Mouse (Mus musculus): ENCODE results near the gene Map2k4. TPM values are rescaled to one million over a fixed set of nuclear protein-coding genes. Genes with fewer than 3 reads are reported as not detected.

Gene Map2k4
- polyA plus RNA-seq (2014; fragmentation: Nextera tagmentation; extraction: Ambion mirVana): 128 and 135 TPM in 2 replicates

GRCm38 (mm10) chr11:65788154-65788553 is at the start of gene Map2k4:
TSS of gene Map2k4 (minus strand) at chr11:65788297.
- ATAC-seq (ENCODE audit: low read depth): peak; percentile 100
- Histone ChIP-seq H3K9me3 (ENCODE audit: control insufficient read depth, low read length) (no peaks in the 10 kb centered on the region), H3K36me3 (ENCODE audit: control insufficient read depth, insufficient read depth, low read length) (no peaks in the 10 kb centered on the region), H3K9ac (replicated peaks; ENCODE audit: low read depth, low read length) (peak within 1 kb of the TSS; percentile 96), H3K4me2 (ENCODE audit: low read depth, low read length) (peak within 1 kb of the TSS; percentile 78), H3K27me3 (ENCODE audit: control insufficient read depth, insufficient read depth, low read length) (no peaks in the 10 kb centered on the region), H3K4me1 (ENCODE audit: control insufficient read depth, insufficient read depth, low read length) (peaks cover 15% of the 10 kb centered on the region), H3K27ac (ENCODE audit: low read depth, low read length) (peak within 1 kb of the TSS; percentile 89), H3K4me3 (ENCODE audit: low read depth, low read length) (peak within 1 kb of the TSS; percentile 79)
- under 1% methylated on average over 29 of the region's 36 CpGs for WGBS

- peaks cover 27% of the 10 kb centered on the region for H3K36me3 ChIP-seq (ENCODE audit: control insufficient read depth, insufficient read depth, low read length)
- WGBS: 88% methylated on average over 3 of the region's 3 CpGs
- no peak overlapping the region for H3K4me3 ChIP-seq (ENCODE audit: low read depth, low read length)
- ATAC-seq (ENCODE audit: low read depth): no peak
- no peaks in the 10 kb centered on the region for H3K27me3 ChIP-seq (ENCODE audit: control insufficient read depth, insufficient read depth, low read length)
- H3K27ac ChIP-seq (ENCODE audit: low read depth, low read length): no peak overlapping the region
- no peaks in the 10 kb centered on the region for H3K9me3 ChIP-seq (ENCODE audit: control insufficient read depth, low read length)
- H3K4me2 ChIP-seq (ENCODE audit: low read depth, low read length): no peak overlapping the region
- H3K9ac ChIP-seq (replicated peaks; ENCODE audit: low read depth, low read length): no peak overlapping the region
- H3K4me1 ChIP-seq (ENCODE audit: control insufficient read depth, insufficient read depth, low read length): no peaks in the 10 kb centered on the region
These were observed 36.5 kb upstream of the Map2k4 start for GRCm38 (mm10) chr11:65824556-65824955.

DNA sequence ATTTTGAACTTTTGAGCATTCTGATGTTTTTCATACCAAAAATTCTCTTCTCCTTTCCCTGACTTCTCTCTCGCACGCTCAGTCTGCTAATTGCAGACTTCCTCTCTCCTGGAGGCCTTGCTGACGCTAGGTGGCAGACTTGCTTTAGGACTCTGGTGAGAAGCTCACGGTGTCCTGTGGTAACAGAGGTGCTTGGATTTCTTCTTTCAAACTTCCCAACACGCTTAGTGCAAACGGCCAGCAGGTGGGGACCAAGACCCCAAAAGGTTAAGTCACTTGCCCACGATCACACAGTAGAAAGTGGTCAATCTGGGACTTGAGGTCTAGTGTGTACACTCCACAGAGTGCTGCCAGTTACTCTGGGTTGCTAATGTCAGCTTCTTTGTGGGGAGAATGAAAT is 32.8 kb upstream of the Map2k4 start:
- Histone ChIP-seq H3K9me3 (ENCODE audit: control insufficient read depth, low read length) (no peaks in the 10 kb centered on the region), H3K27me3 (ENCODE audit: control insufficient read depth, insufficient read depth, low read length) (no peaks in the 10 kb centered on the region), H3K4me3 (ENCODE audit: low read depth, low read length) (no peak overlapping the region), H3K4me1 (ENCODE audit: control insufficient read depth, insufficient read depth, low read length) (no peaks in the 10 kb centered on the region), H3K9ac (replicated peaks; ENCODE audit: low read depth, low read length) (no peak overlapping the region), H3K27ac (ENCODE audit: low read depth, low read length) (no peak overlapping the region), H3K4me2 (ENCODE audit: low read depth, low read length) (no peak overlapping the region), H3K36me3 (ENCODE audit: control insufficient read depth, insufficient read depth, low read length) (peaks cover 19% of the 10 kb centered on the region)
- WGBS: 10% methylated on average over 7 of the region's 7 CpGs
- peak; percentile 82 for ATAC-seq (ENCODE audit: low read depth)

GRCm38 (mm10) chr11:65820280-65820679 is 32.2 kb upstream of the Map2k4 start:
- no peaks in the 10 kb centered on the region for H3K4me1 ChIP-seq (ENCODE audit: control insufficient read depth, insufficient read depth, low read length)
- H3K4me2 ChIP-seq (ENCODE audit: low read depth, low read length): no peak overlapping the region
- peak; percentile 51 for ATAC-seq (ENCODE audit: low read depth)
- no peak overlapping the region for H3K27ac ChIP-seq (ENCODE audit: low read depth, low read length)
- H3K9ac ChIP-seq (replicated peaks; ENCODE audit: low read depth, low read length): no peak overlapping the region
- no peaks in the 10 kb centered on the region for H3K27me3 ChIP-seq (ENCODE audit: control insufficient read depth, insufficient read depth, low read length)
- H3K4me3 ChIP-seq (ENCODE audit: low read depth, low read length): no peak overlapping the region
- no peaks in the 10 kb centered on the region for H3K9me3 ChIP-seq (ENCODE audit: control insufficient read depth, low read length)
- peaks cover 25% of the 10 kb centered on the region for H3K36me3 ChIP-seq (ENCODE audit: control insufficient read depth, insufficient read depth, low read length)
- 74% methylated on average over 5 of the region's 5 CpGs for WGBS

DNA sequence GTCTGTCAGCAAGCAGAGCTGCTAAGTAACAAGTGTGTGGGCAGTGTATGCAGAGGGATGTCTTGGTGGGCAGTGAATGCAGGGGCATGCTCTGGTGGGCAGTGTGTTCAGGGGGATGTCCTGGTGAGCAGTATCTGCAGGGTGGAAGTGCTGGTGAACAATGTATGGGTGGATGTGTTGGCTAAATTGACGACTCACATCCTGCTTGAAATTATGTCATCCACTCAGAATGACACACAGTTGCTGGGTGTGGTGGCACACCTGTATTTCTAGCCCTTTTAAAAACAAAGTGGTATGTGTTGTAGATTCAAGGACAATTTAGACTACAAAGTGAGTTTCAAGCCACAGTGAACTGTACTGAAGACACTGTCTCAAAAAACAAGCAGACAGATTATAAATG is 30.1 kb upstream of the Map2k4 start:
- 87% methylated on average over 1 of the region's 1 CpGs for WGBS
- H3K4me2 ChIP-seq (ENCODE audit: low read depth, low read length): no peak overlapping the region
- H3K27me3 ChIP-seq (ENCODE audit: control insufficient read depth, insufficient read depth, low read length): no peaks in the 10 kb centered on the region
- H3K27ac ChIP-seq (ENCODE audit: low read depth, low read length): no peak overlapping the region
- H3K4me1 ChIP-seq (ENCODE audit: control insufficient read depth, insufficient read depth, low read length): no peaks in the 10 kb centered on the region
- H3K36me3 ChIP-seq (ENCODE audit: control insufficient read depth, insufficient read depth, low read length): peaks cover 23% of the 10 kb centered on the region
- no peaks in the 10 kb centered on the region for H3K9me3 ChIP-seq (ENCODE audit: control insufficient read depth, low read length)
- H3K9ac ChIP-seq (replicated peaks; ENCODE audit: low read depth, low read length): no peak overlapping the region
- ATAC-seq (ENCODE audit: low read depth): no peak
- no peak overlapping the region for H3K4me3 ChIP-seq (ENCODE audit: low read depth, low read length)

DNA sequence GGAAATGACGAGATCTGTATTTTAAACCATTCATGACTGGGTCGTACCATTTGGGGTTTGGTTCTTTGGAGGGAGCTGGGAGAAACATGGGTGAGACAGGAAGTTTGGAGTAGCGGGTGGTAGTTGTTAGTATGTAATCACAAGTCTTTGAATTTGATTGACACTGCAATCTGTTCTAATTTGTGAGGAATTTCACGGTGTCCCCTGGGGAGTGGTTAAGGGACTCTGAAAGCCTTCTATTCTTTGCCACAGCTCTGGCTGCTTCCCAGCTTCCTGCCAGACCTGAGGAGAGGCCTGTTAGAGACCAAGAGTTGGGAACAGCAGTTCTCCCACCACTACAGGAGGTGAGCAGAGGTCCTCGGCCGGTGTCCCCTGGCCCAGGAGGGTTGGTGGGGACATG is 28.1 kb upstream of the Map2k4 start:
- Histone ChIP-seq H3K4me2 (ENCODE audit: low read depth, low read length) (no peak overlapping the region), H3K27me3 (ENCODE audit: control insufficient read depth, insufficient read depth, low read length) (no peaks in the 10 kb centered on the region), H3K9me3 (ENCODE audit: control insufficient read depth, low read length) (no peaks in the 10 kb centered on the region), H3K4me3 (ENCODE audit: low read depth, low read length) (no peak overlapping the region), H3K27ac (ENCODE audit: low read depth, low read length) (no peak overlapping the region), H3K4me1 (ENCODE audit: control insufficient read depth, insufficient read depth, low read length) (0 out of 2 replicates have a peak, but pooled peaks cover 2% of the 10 kb centered on the region), H3K9ac (replicated peaks; ENCODE audit: low read depth, low read length) (no peak overlapping the region), H3K36me3 (ENCODE audit: control insufficient read depth, insufficient read depth, low read length) (peaks cover 22% of the 10 kb centered on the region)
- ATAC-seq (ENCODE audit: low read depth): no peak
- WGBS: 63% methylated on average over 6 of the region's 6 CpGs

- WGBS: 87% methylated on average over 9 of the region's 9 CpGs
- Histone ChIP-seq H3K36me3 (ENCODE audit: control insufficient read depth, insufficient read depth, low read length) (peaks cover 22% of the 10 kb centered on the region), H3K4me3 (ENCODE audit: low read depth, low read length) (no peak overlapping the region), H3K9me3 (ENCODE audit: control insufficient read depth, low read length) (no peaks in the 10 kb centered on the region), H3K27me3 (ENCODE audit: control insufficient read depth, insufficient read depth, low read length) (no peaks in the 10 kb centered on the region), H3K27ac (ENCODE audit: low read depth, low read length) (no peak overlapping the region), H3K4me1 (ENCODE audit: control insufficient read depth, insufficient read depth, low read length) (0 out of 2 replicates have a peak, but pooled peaks cover 2% of the 10 kb centered on the region), H3K9ac (replicated peaks; ENCODE audit: low read depth, low read length) (no peak overlapping the region), H3K4me2 (ENCODE audit: low read depth, low read length) (no peak overlapping the region)
- no peak for ATAC-seq (ENCODE audit: low read depth)
These were observed 26.3 kb upstream of the Map2k4 start for GRCm38 (mm10) chr11:65814381-65814780.

GRCm38 (mm10) chr11:65812088-65812487 is 24.0 kb upstream of the Map2k4 start:
- Histone ChIP-seq H3K9ac (replicated peaks; ENCODE audit: low read depth, low read length) (no peak overlapping the region), H3K27ac (ENCODE audit: low read depth, low read length) (no peak overlapping the region), H3K4me1 (ENCODE audit: control insufficient read depth, insufficient read depth, low read length) (peaks cover 8% of the 10 kb centered on the region; the same call in 1 of the 2 replicates), H3K9me3 (ENCODE audit: control insufficient read depth, low read length) (no peaks in the 10 kb centered on the region), H3K4me2 (ENCODE audit: low read depth, low read length) (no peak overlapping the region), H3K4me3 (ENCODE audit: low read depth, low read length) (no peak overlapping the region), H3K27me3 (ENCODE audit: control insufficient read depth, insufficient read depth, low read length) (no peaks in the 10 kb centered on the region), H3K36me3 (ENCODE audit: control insufficient read depth, insufficient read depth, low read length) (peaks cover 19% of the 10 kb centered on the region)
- ATAC-seq (ENCODE audit: low read depth): no peak
- 34% methylated on average over 5 of the region's 5 CpGs for WGBS

- Histone ChIP-seq H3K27ac (ENCODE audit: low read depth, low read length) (peak overlapping the region; percentile 71; the same call in 1 of the 2 replicates), H3K36me3 (ENCODE audit: control insufficient read depth, insufficient read depth, low read length) (no peaks in the 10 kb centered on the region), H3K4me2 (ENCODE audit: low read depth, low read length) (peak overlapping the region; percentile 94), H3K9ac (replicated peaks; ENCODE audit: low read depth, low read length) (peak overlapping the region; percentile 63), H3K4me1 (ENCODE audit: control insufficient read depth, insufficient read depth, low read length) (peaks cover 10% of the 10 kb centered on the region), H3K27me3 (ENCODE audit: control insufficient read depth, insufficient read depth, low read length) (no peaks in the 10 kb centered on the region), H3K9me3 (ENCODE audit: control insufficient read depth, low read length) (no peaks in the 10 kb centered on the region), H3K4me3 (ENCODE audit: low read depth, low read length) (peak overlapping the region; percentile 73)
- ATAC-seq (ENCODE audit: low read depth): 0 out of 2 replicates have a peak, but pooled peaks have one; percentile 1
- 46% methylated on average over 7 of the region's 7 CpGs for WGBS
These were observed 19.5 kb upstream of the Map2k4 start for GRCm38 (mm10) chr11:65807601-65808000.

Data from neural tube, embryonic 14.5 days (tissue).